In genomic region chr19:7552301-7552673, GRCm38 (mm10) we compare ENCODE assay signal across 15 mouse cellular contexts. TPM values are rescaled to one million over a fixed set of nuclear protein-coding genes. Genes with fewer than 3 reads are reported as not detected.
DNase-seq lines count a peak whose midpoint lies in the region; ATAC-seq lines count a peak whose summit lies in the region.
"Had no signal": no experiment of that assay in that cellular context is flagged by ENCODE, and none has a peak within 500 bp of the region (broad histone marks: within the 10 kb centered on the region; RNA-seq: fewer than 3 reads in every experiment).

No protein-coding gene starts in this region.

- H3K36me3 ChIP-seq in heart, embryonic 11.5 days (ENCODE audit: control insufficient read depth, insufficient read depth, low read length) = no peaks in the 10 kb centered on the region
- no peaks in the 10 kb centered on the region for H3K36me3 ChIP-seq in erythroblast, embryonic 14.5 days (ENCODE audit: control insufficient read depth)
- H3K36me3 ChIP-seq in liver, embryonic 16.5 days (ENCODE audit: control insufficient read depth, insufficient read depth) = no peaks in the 10 kb centered on the region
- H3K36me3 ChIP-seq: hindbrain, embryonic 15.5 days had no signal

- intact Hi-C loops in heart, postnatal 36 days (cut with DNase I) = no loop called here

- no peaks in the 10 kb centered on the region for H3K27me3 ChIP-seq in heart, embryonic 11.5 days (ENCODE audit: control insufficient read depth, insufficient read depth, low read length)
- no peaks in the 10 kb centered on the region for H3K27me3 ChIP-seq in erythroblast, embryonic 14.5 days (ENCODE audit: control insufficient read depth)
- no peaks in the 10 kb centered on the region for H3K27me3 ChIP-seq in liver, embryonic 16.5 days (ENCODE audit: control insufficient read depth, insufficient read depth, low read depth, low read length)
- H3K27me3 ChIP-seq: hindbrain, embryonic 15.5 days had no signal

- peaks cover 16% of the 10 kb centered on the region for H3K4me1 ChIP-seq in heart, embryonic 11.5 days (ENCODE audit: control insufficient read depth, insufficient read depth, low read length)
- H3K4me1 ChIP-seq in erythroblast, embryonic 14.5 days (ENCODE audit: control insufficient read depth) = peaks cover 69% of the 10 kb centered on the region
- peaks cover 32% of the 10 kb centered on the region for H3K4me1 ChIP-seq in liver, embryonic 16.5 days (ENCODE audit: control insufficient read depth, low read depth, low read length)

- no peak overlapping the region for H3K4me3 ChIP-seq in heart, embryonic 11.5 days (ENCODE audit: low read depth, low read length)
- H3K4me3 ChIP-seq in erythroblast, embryonic 14.5 days (replicated peaks) = peak overlapping the region; percentile 28
- no peak overlapping the region for H3K4me3 ChIP-seq in liver, embryonic 16.5 days (ENCODE audit: low read depth, low read length)
- H3K4me3 ChIP-seq: hindbrain, embryonic 15.5 days had no signal

- peak; percentile 58; the same call in 1 of the 2 replicates for ATAC-seq in heart, embryonic 11.5 days (replicated peaks; ENCODE audit: insufficient number of reproducible peaks, low FRiP score, low TSS enrichment)
- peak; percentile 9 for ATAC-seq in liver, embryonic 16.5 days (ENCODE audit: low read depth)

- WGBS in heart, embryonic 11.5 days (ENCODE audit: insufficient replicate concordance) = 27% methylated on average over 2 of the region's 2 CpGs
- 14% methylated on average over 2 of the region's 2 CpGs for WGBS in liver, embryonic 16.5 days (ENCODE audit: insufficient replicate concordance)

- H3K9me3 ChIP-seq in heart, embryonic 11.5 days (replicated peaks; ENCODE audit: control insufficient read depth, low read length) = no peaks in the 10 kb centered on the region
- no peaks in the 10 kb centered on the region for H3K9me3 ChIP-seq in erythroblast, embryonic 14.5 days (ENCODE audit: control insufficient read depth, low read length)
- no peaks in the 10 kb centered on the region for H3K9me3 ChIP-seq in liver, embryonic 16.5 days (replicated peaks; ENCODE audit: control insufficient read depth, low read length)
- H3K9me3 ChIP-seq: hindbrain, embryonic 15.5 days had no signal

- peak overlapping the region; percentile 66 for H3K27ac ChIP-seq in heart, embryonic 11.5 days (ENCODE audit: low read depth, low read length)
- H3K27ac ChIP-seq in liver, embryonic 16.5 days (ENCODE audit: low read length) = peak overlapping the region; percentile 92
- H3K27ac ChIP-seq: hindbrain, embryonic 15.5 days had no signal

- no peak for DNase-seq in heart, postnatal 36 days
- DNase-seq in lung, postnatal 25 days (ENCODE audit: low spot score) = peak; percentile 16
- DNase-seq in lung, postnatal 10 days = no peak
- DNase-seq in right cerebral cortex, postnatal 36 days (ENCODE audit: low spot score in 2 of 2) = no peak
- no peak for DNase-seq in yolk sac, embryonic 10.5 days (ENCODE audit: low spot score)
- DNase-seq: cerebellum, adult 8-10 months; gastrocnemius, postnatal 25 days; kidney, adult 18-20 months; kidney, postnatal 36 days; thymus, postnatal 14 days had no signal

- no peak overlapping the region for H3K9ac ChIP-seq in heart, embryonic 11.5 days (ENCODE audit: low read depth, low read length)
- peak overlapping the region; percentile 6; the same call in 1 of the 2 replicates for H3K9ac ChIP-seq in liver, embryonic 16.5 days (ENCODE audit: low read depth, low read length)
- H3K9ac ChIP-seq: hindbrain, embryonic 15.5 days had no signal

- H3K4me2 ChIP-seq in heart, embryonic 11.5 days = peak overlapping the region; percentile 6; the same call in 1 of the 2 replicates
- peak overlapping the region; percentile 53 for H3K4me2 ChIP-seq in liver, embryonic 16.5 days (ENCODE audit: low read depth, low read length)
- H3K4me2 ChIP-seq: hindbrain, embryonic 15.5 days had no signal

RNA-seq across cellular contexts. Expression of gene Pla2g16, which starts 5.0 kb away (rescaled TPM):
- polyA plus RNA-seq in heart, embryonic 11.5 days (2014; fragmentation: Nextera tagmentation; extraction: Ambion mirVana) = 42.5 and 46.7 TPM in 2 replicates
- total RNA-seq in heart, postnatal 36 days (2021) = 100 to 1,000 TPM; 118 to 137 TPM
- 5.9 and 6.6 TPM in 2 replicates for polyA plus RNA-seq in erythroblast, embryonic 14.5 days (2012)
- polyA plus RNA-seq in liver, embryonic 16.5 days (2015; fragmentation: Nextera tagmentation; extraction: Ambion mirVana) = 18.8 and 23.0 TPM in 2 replicates

RNA-seq across cellular contexts. Expression of gene Lgals12, which starts 54.7 kb away (rescaled TPM):
- polyA plus RNA-seq in heart, embryonic 11.5 days (2014; fragmentation: Nextera tagmentation; extraction: Ambion mirVana) = not detected in 2 replicates
- under 1 TPM in 1 of 2 experiments, not detected in 1; 0.78 TPM for total RNA-seq in heart, postnatal 36 days (2021)
- polyA plus RNA-seq in erythroblast, embryonic 14.5 days (2012) = not detected in 2 replicates
- 0.05 TPM in 1 of 2 replicates, not detected in the other for polyA plus RNA-seq in liver, embryonic 16.5 days (2015; fragmentation: Nextera tagmentation; extraction: Ambion mirVana)
- total RNA-seq: neutrophil, adult 5-6 weeks had no signal

RNA-seq across cellular contexts. Expression of gene Atl3, which starts 58.4 kb away (rescaled TPM):
- 8.9 and 9.5 TPM in 2 replicates for polyA plus RNA-seq in heart, embryonic 11.5 days (2014; fragmentation: Nextera tagmentation; extraction: Ambion mirVana)
- total RNA-seq in heart, postnatal 36 days (2021) = 10 to 100 TPM; 17.2 to 20.1 TPM
- polyA plus RNA-seq in erythroblast, embryonic 14.5 days (2012) = 0.11 and 0.12 TPM in 2 replicates
- 5.5 and 5.6 TPM in 2 replicates for polyA plus RNA-seq in liver, embryonic 16.5 days (2015; fragmentation: Nextera tagmentation; extraction: Ambion mirVana)
